Mouse (Mus musculus): ENCODE measurements at regions not wholly inside any gene's neighbourhood (a gene's known extent, or its start where the extent isn't known, plus 50 kb on each side); places are given as distances from the start of the nearest gene placed in this dataset.
"Not testable (repeated sequence)": the region's sequence is repeated elsewhere in the genome, so short reads cannot be mapped to it uniquely, and the experiment has no call there.

GRCm38 (mm10) chr13:50964070-50964469, 136.6 kb upstream of the Spin1 start:
- Histone ChIP-seq H3K36me3 (ENCODE audit: control insufficient read depth, insufficient read depth, low read length) (no peaks in the 10 kb centered on the region), H3K27ac (ENCODE audit: low read depth, low read length) (no peak overlapping the region), H3K27me3 (ENCODE audit: control insufficient read depth, insufficient read depth, low read length) (no peaks in the 10 kb centered on the region), H3K9me3 (ENCODE audit: control insufficient read depth, low read length) (no peaks in the 10 kb centered on the region), H3K9ac (ENCODE audit: low read length) (no peak overlapping the region), H3K4me2 (ENCODE audit: low read depth) (no peak overlapping the region), H3K4me1 (ENCODE audit: control insufficient read depth, insufficient read depth, low read length) (no peaks in the 10 kb centered on the region), H3K4me3 (ENCODE audit: low read depth, low read length) (no peak overlapping the region)
- WGBS = 78% methylated on average over 9 of the region's 9 CpGs
- no peak for ATAC-seq (ENCODE audit: insufficient read depth, low FRiP score, low TSS enrichment)
- DNase-seq (ENCODE audit: low spot score) = no peak

- H3K9me3 ChIP-seq (ENCODE audit: control insufficient read depth, low read length); DNase-seq (ENCODE audit: low spot score): not testable (repeated sequence)
- WGBS = 68% methylated on average over 7 of the region's 7 CpGs
Measured at GRCm38 (mm10) chr13:50965041-50965440, 135.6 kb upstream of the Spin1 start.

GRCm38 (mm10) chr13:50965678-50966077, 135.0 kb upstream of the Spin1 start:
- no peak overlapping the region for H3K4me2 ChIP-seq (ENCODE audit: low read depth)
- H3K9ac ChIP-seq (ENCODE audit: low read length) = no peak overlapping the region
- H3K4me3 ChIP-seq (ENCODE audit: low read depth, low read length) = no peak overlapping the region
- WGBS = 77% methylated on average over 4 of the region's 4 CpGs
- H3K4me1 ChIP-seq (ENCODE audit: control insufficient read depth, insufficient read depth, low read length) = no peaks in the 10 kb centered on the region
- no peaks in the 10 kb centered on the region for H3K9me3 ChIP-seq (ENCODE audit: control insufficient read depth, low read length)
- H3K27ac ChIP-seq (ENCODE audit: low read depth, low read length) = no peak overlapping the region
- no peak for DNase-seq (ENCODE audit: low spot score)
- no peak for ATAC-seq (ENCODE audit: insufficient read depth, low FRiP score, low TSS enrichment)
- H3K36me3 ChIP-seq (ENCODE audit: control insufficient read depth, insufficient read depth, low read length) = no peaks in the 10 kb centered on the region
- no peaks in the 10 kb centered on the region for H3K27me3 ChIP-seq (ENCODE audit: control insufficient read depth, insufficient read depth, low read length)

More at GRCm38 (mm10) chr13:50965041-50965440, 135.6 kb upstream of the Spin1 start:
- H3K9ac ChIP-seq (ENCODE audit: low read length); H3K4me3 ChIP-seq (ENCODE audit: low read depth, low read length); H3K4me2 ChIP-seq (ENCODE audit: low read depth); H3K27ac ChIP-seq (ENCODE audit: low read depth, low read length); H3K27me3 ChIP-seq (ENCODE audit: control insufficient read depth, insufficient read depth, low read length); ATAC-seq (ENCODE audit: insufficient read depth, low FRiP score, low TSS enrichment); H3K4me1 ChIP-seq (ENCODE audit: control insufficient read depth, insufficient read depth, low read length); H3K36me3 ChIP-seq (ENCODE audit: control insufficient read depth, insufficient read depth, low read length): not testable (repeated sequence)

GRCm38 (mm10) chr13:50966826-50967225, 133.9 kb upstream of the Spin1 start:
- ATAC-seq (ENCODE audit: insufficient read depth, low FRiP score, low TSS enrichment) = no peak
- no peak overlapping the region for H3K4me2 ChIP-seq (ENCODE audit: low read depth)
- 80% methylated on average over 2 of the region's 2 CpGs for WGBS

GRCm38 (mm10) chr13:50973379-50973778, 127.3 kb upstream of the Spin1 start:
- H3K4me2 ChIP-seq (ENCODE audit: low read depth) = no peak overlapping the region
- WGBS = 70% methylated on average over 8 of the region's 8 CpGs
- no peaks in the 10 kb centered on the region; the same call in 1 of the 2 replicates for H3K4me1 ChIP-seq (ENCODE audit: control insufficient read depth, insufficient read depth, low read length)
- H3K9me3 ChIP-seq (ENCODE audit: control insufficient read depth, low read length) = no peaks in the 10 kb centered on the region
- DNase-seq (ENCODE audit: low spot score) (no peak), ATAC-seq (ENCODE audit: insufficient read depth, low FRiP score, low TSS enrichment) (no peak)
- H3K4me3 ChIP-seq (ENCODE audit: low read depth, low read length) = no peak overlapping the region
- no peaks in the 10 kb centered on the region for H3K36me3 ChIP-seq (ENCODE audit: control insufficient read depth, insufficient read depth, low read length)
- H3K9ac ChIP-seq (ENCODE audit: low read length) = no peak overlapping the region
- no peaks in the 10 kb centered on the region for H3K27me3 ChIP-seq (ENCODE audit: control insufficient read depth, insufficient read depth, low read length)
- no peak overlapping the region for H3K27ac ChIP-seq (ENCODE audit: low read depth, low read length)

More at GRCm38 (mm10) chr13:50966826-50967225, 133.9 kb upstream of the Spin1 start:
- H3K27ac ChIP-seq (ENCODE audit: low read depth, low read length) = no peak overlapping the region
- no peak overlapping the region for H3K9ac ChIP-seq (ENCODE audit: low read length)
- no peaks in the 10 kb centered on the region for H3K9me3 ChIP-seq (ENCODE audit: control insufficient read depth, low read length)
- no peaks in the 10 kb centered on the region for H3K27me3 ChIP-seq (ENCODE audit: control insufficient read depth, insufficient read depth, low read length)
- no peaks in the 10 kb centered on the region for H3K36me3 ChIP-seq (ENCODE audit: control insufficient read depth, insufficient read depth, low read length)
- DNase-seq (ENCODE audit: low spot score) = no peak
- no peaks in the 10 kb centered on the region; the same call in 1 of the 2 replicates for H3K4me1 ChIP-seq (ENCODE audit: control insufficient read depth, insufficient read depth, low read length)
- no peak overlapping the region for H3K4me3 ChIP-seq (ENCODE audit: low read depth, low read length)

- no peak overlapping the region for H3K27ac ChIP-seq (ENCODE audit: low read depth, low read length)
- no peak for ATAC-seq (ENCODE audit: insufficient read depth, low FRiP score, low TSS enrichment)
- no peak overlapping the region for H3K9ac ChIP-seq (ENCODE audit: low read length)
- no peaks in the 10 kb centered on the region for H3K36me3 ChIP-seq (ENCODE audit: control insufficient read depth, insufficient read depth, low read length)
- H3K9me3 ChIP-seq (ENCODE audit: control insufficient read depth, low read length) = no peaks in the 10 kb centered on the region
- no peaks in the 10 kb centered on the region; the same call in 1 of the 2 replicates for H3K4me1 ChIP-seq (ENCODE audit: control insufficient read depth, insufficient read depth, low read length)
- no peak overlapping the region for H3K4me2 ChIP-seq (ENCODE audit: low read depth)
- H3K27me3 ChIP-seq (ENCODE audit: control insufficient read depth, insufficient read depth, low read length) = no peaks in the 10 kb centered on the region
- WGBS = 63% methylated on average over 12 of the region's 12 CpGs
- no peak overlapping the region for H3K4me3 ChIP-seq (ENCODE audit: low read depth, low read length)
- DNase-seq (ENCODE audit: low spot score) = no peak
Measured at GRCm38 (mm10) chr13:50975306-50975920, 125.3 kb upstream of the Spin1 start.

- H3K36me3 ChIP-seq (ENCODE audit: control insufficient read depth, insufficient read depth, low read length) = no peaks in the 10 kb centered on the region
- no peak for DNase-seq (ENCODE audit: low spot score)
- H3K27ac ChIP-seq (ENCODE audit: low read depth, low read length) = no peak overlapping the region
- ATAC-seq (ENCODE audit: insufficient read depth, low FRiP score, low TSS enrichment) = no peak
- H3K4me1 ChIP-seq (ENCODE audit: control insufficient read depth, insufficient read depth, low read length) = no peaks in the 10 kb centered on the region
- H3K9me3 ChIP-seq (ENCODE audit: control insufficient read depth, low read length) = no peaks in the 10 kb centered on the region
- no peak overlapping the region for H3K9ac ChIP-seq (ENCODE audit: low read length)
- H3K27me3 ChIP-seq (ENCODE audit: control insufficient read depth, insufficient read depth, low read length) = no peaks in the 10 kb centered on the region
- H3K4me2 ChIP-seq (ENCODE audit: low read depth) = no peak overlapping the region
- no peak overlapping the region for H3K4me3 ChIP-seq (ENCODE audit: low read depth, low read length)
- 43% methylated on average over 1 of the region's 1 CpGs for WGBS
Measured at GRCm38 (mm10) chr13:50982005-50982404, 118.7 kb upstream of the Spin1 start.

- ATAC-seq (ENCODE audit: insufficient read depth, low FRiP score, low TSS enrichment) (no peak), DNase-seq (ENCODE audit: low spot score) (no peak)
- H3K27ac ChIP-seq (ENCODE audit: low read depth, low read length) = no peak overlapping the region
- 77% methylated on average over 10 of the region's 10 CpGs for WGBS
- H3K9ac ChIP-seq (ENCODE audit: low read length) = no peak overlapping the region
- H3K9me3 ChIP-seq (ENCODE audit: control insufficient read depth, low read length) = no peaks in the 10 kb centered on the region
- no peaks in the 10 kb centered on the region for H3K4me1 ChIP-seq (ENCODE audit: control insufficient read depth, insufficient read depth, low read length)
- H3K4me3 ChIP-seq (ENCODE audit: low read depth, low read length) = no peak overlapping the region
- H3K27me3 ChIP-seq (ENCODE audit: control insufficient read depth, insufficient read depth, low read length) = no peaks in the 10 kb centered on the region
- H3K36me3 ChIP-seq (ENCODE audit: control insufficient read depth, insufficient read depth, low read length) = no peaks in the 10 kb centered on the region
- H3K4me2 ChIP-seq (ENCODE audit: low read depth) = no peak overlapping the region
Measured at GRCm38 (mm10) chr13:50982990-50983389, 117.7 kb upstream of the Spin1 start.

GRCm38 (mm10) chr13:50991726-50992432, 108.8 kb upstream of the Spin1 start:
- no peak overlapping the region for H3K9ac ChIP-seq (ENCODE audit: low read length)
- DNase-seq (ENCODE audit: low spot score) (no peak), ATAC-seq (ENCODE audit: insufficient read depth, low FRiP score, low TSS enrichment) (no peak)
- no peak overlapping the region for H3K4me3 ChIP-seq (ENCODE audit: low read depth, low read length)
- no peaks in the 10 kb centered on the region for H3K9me3 ChIP-seq (ENCODE audit: control insufficient read depth, low read length)
- H3K4me1 ChIP-seq (ENCODE audit: control insufficient read depth, insufficient read depth, low read length) = no peaks in the 10 kb centered on the region
- no peaks in the 10 kb centered on the region for H3K27me3 ChIP-seq (ENCODE audit: control insufficient read depth, insufficient read depth, low read length)
- H3K36me3 ChIP-seq (ENCODE audit: control insufficient read depth, insufficient read depth, low read length) = no peaks in the 10 kb centered on the region
- H3K4me2 ChIP-seq (ENCODE audit: low read depth) = no peak overlapping the region
- WGBS = 70% methylated on average over 9 of the region's 9 CpGs
- no peak overlapping the region for H3K27ac ChIP-seq (ENCODE audit: low read depth, low read length)

Measured in neural tube, embryonic 11.5 days (tissue).